Mouse (Mus musculus): Measurements from ENCODE around the gene Coa6.

DNA sequence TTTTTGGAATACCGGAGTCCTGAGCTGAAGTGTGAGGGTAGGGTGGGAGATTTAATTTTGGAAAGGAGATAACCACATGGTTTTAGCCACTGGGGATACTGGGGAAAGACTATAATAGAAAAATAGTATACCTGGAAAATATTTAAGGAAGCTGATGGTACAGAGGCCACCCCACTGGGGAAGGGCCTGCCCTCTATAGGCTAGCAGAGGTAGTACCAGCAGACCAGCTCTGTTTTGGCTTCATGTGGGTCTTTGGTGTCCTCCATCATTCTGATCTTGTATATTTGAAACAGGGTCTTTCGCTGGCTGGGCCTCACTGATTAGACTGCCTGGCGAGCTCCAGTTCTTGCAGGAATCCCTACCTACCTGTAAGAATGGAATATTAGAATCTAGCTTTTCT lies 24.0 kb upstream of the Coa6 start:
- TF ChIP-seq CTCF (IDR thresholded peaks at IDR 0.05; ENCODE audit: low read depth) (peak; percentile 40), EP300 (IDR thresholded peaks at IDR 0.05; ENCODE audit: low read depth) (no peak)
